Mouse (Mus musculus) megakaryocyte, embryonic 14.5 days (primary cell): ENCODE data around the gene Cygb. TPM values are rescaled to one million over a fixed set of nuclear protein-coding genes. Genes with fewer than 3 reads are reported as not detected.
"Not testable (repeated sequence)": the region's sequence is repeated elsewhere in the genome, so short reads cannot be mapped to it uniquely, and the experiment has no call there.

ENCODE experiments used
- H3K27me3 ChIP-seq: replicated peaks from 2 replicates; pipeline ENCODE3; 2012; ENCODE audit warnings: inconsistent platforms
- H3K36me3 ChIP-seq: replicated peaks from 2 replicates; pipeline ENCODE3; 2012; ENCODE audit warnings: low read length, inconsistent platforms, mixed read lengths
- H3K4me1 ChIP-seq: 2 replicates; pipeline ENCODE4 v1.6.1; 2012; ENCODE audit warnings: inconsistent platforms
- H3K4me3 ChIP-seq: replicated peaks from 2 replicates; pipeline ENCODE3; 2012; ENCODE audit warnings: moderate library complexity, mild to moderate bottlenecking, inconsistent platforms
- H3K9me3 ChIP-seq: 2 replicates; pipeline ENCODE4 v1.6.1; 2012; ENCODE audit warnings: inconsistent platforms
- FLI1 ChIP-seq: IDR thresholded peaks from 2 replicates; pipeline ENCODE4 v1.6.1; 2012; ENCODE audit warnings: low read length, inconsistent platforms, mixed read lengths
- GATA1 ChIP-seq: IDR thresholded peaks from 3 replicates; pipeline ENCODE4 v1.6.1; 2012; ENCODE audit warnings: mixed read lengths, low read length, inconsistent platforms, borderline replicate concordance
- polyA plus RNA-seq: library from polyadenylated mRNA; stranded (reverse); fragments of >175 nt; gene quantifications from 2 replicates; pipeline ENCODE4 v1.2.3, GENCODE M21; 2012; ENCODE audit warnings: low replicate concordance; ENCODE audit not compliant: insufficient read depth

Gene Cygb
- polyA plus RNA-seq, 1 experiment: not detected

GRCm38 (mm10) chr11:116689622-116690021 is 35.5 kb upstream of the Cygb start:
- H3K27me3 ChIP-seq: peaks cover 21% of the 10 kb centered on the region
- TF ChIP-seq GATA1 (no peak), FLI1 (no peak)

GRCm38 (mm10) chr11:116687897-116688296 is 33.8 kb upstream of the Cygb start:
- Histone ChIP-seq H3K36me3 (peaks cover 42% of the 10 kb centered on the region), H3K4me1 (peaks cover 21% of the 10 kb centered on the region), H3K27me3 (peaks cover 6% of the 10 kb centered on the region), H3K9me3 (peaks cover 3% of the 10 kb centered on the region; the same call in 1 of the 2 replicates), H3K4me3 (no peak overlapping the region)
- TF ChIP-seq FLI1: no peak
- no peak for TF ChIP-seq GATA1

More at GRCm38 (mm10) chr11:116689622-116690021, 35.5 kb upstream of the Cygb start:
- Histone ChIP-seq H3K36me3 (peaks cover 27% of the 10 kb centered on the region), H3K9me3 (peaks cover 3% of the 10 kb centered on the region; the same call in 1 of the 2 replicates), H3K4me1 (peaks cover 20% of the 10 kb centered on the region), H3K4me3 (no peak overlapping the region)

GRCm38 (mm10) chr11:116685729-116686128 is 31.6 kb upstream of the Cygb start:
- no peak overlapping the region for H3K4me3 ChIP-seq
- H3K36me3 ChIP-seq: peaks cover 56% of the 10 kb centered on the region

GRCm38 (mm10) chr11:116683777-116684176 is 29.7 kb upstream of the Cygb start:
- H3K27me3 ChIP-seq: peaks cover 2% of the 10 kb centered on the region
- H3K4me3 ChIP-seq: no peak overlapping the region
- H3K9me3 ChIP-seq: no peaks in the 10 kb centered on the region
- H3K4me1 ChIP-seq: peaks cover 46% of the 10 kb centered on the region
- TF ChIP-seq GATA1 (no peak), FLI1 (no peak)
- H3K36me3 ChIP-seq: peaks cover 73% of the 10 kb centered on the region

More at GRCm38 (mm10) chr11:116685729-116686128, 31.6 kb upstream of the Cygb start:
- H3K27me3 ChIP-seq: peaks cover 2% of the 10 kb centered on the region
- TF ChIP-seq GATA1 (no peak), FLI1 (no peak)
- peaks cover 28% of the 10 kb centered on the region for H3K4me1 ChIP-seq
- H3K9me3 ChIP-seq: no peaks in the 10 kb centered on the region

GRCm38 (mm10) chr11:116682501-116683144 is 28.5 kb upstream of the Cygb start:
- TF ChIP-seq GATA1 (no peak), FLI1 (no peak)
- Histone ChIP-seq H3K36me3 (peaks cover 85% of the 10 kb centered on the region), H3K4me3 (no peak overlapping the region), H3K9me3 (no peaks in the 10 kb centered on the region), H3K4me1 (peaks cover 45% of the 10 kb centered on the region), H3K27me3 (no peaks in the 10 kb centered on the region)

GRCm38 (mm10) chr11:116681147-116681546 is 27.0 kb upstream of the Cygb start:
- Histone ChIP-seq H3K4me1 (peaks cover 52% of the 10 kb centered on the region), H3K36me3 (peaks cover 97% of the 10 kb centered on the region), H3K27me3 (no peaks in the 10 kb centered on the region), H3K9me3 (no peaks in the 10 kb centered on the region), H3K4me3 (no peak overlapping the region)
- TF ChIP-seq GATA1 (no peak), FLI1 (no peak)

GRCm38 (mm10) chr11:116680321-116681091 is 26.4 kb upstream of the Cygb start:
- Histone ChIP-seq H3K4me3 (no peak overlapping the region), H3K4me1 (peaks cover 59% of the 10 kb centered on the region), H3K9me3 (no peaks in the 10 kb centered on the region), H3K36me3 (peaks cover 97% of the 10 kb centered on the region), H3K27me3 (no peaks in the 10 kb centered on the region)
- TF ChIP-seq FLI1: no peak
- TF ChIP-seq GATA1: no peak

- peaks cover 97% of the 10 kb centered on the region for H3K36me3 ChIP-seq
- H3K9me3 ChIP-seq: no peaks in the 10 kb centered on the region
- no peaks in the 10 kb centered on the region for H3K27me3 ChIP-seq
- peaks cover 70% of the 10 kb centered on the region for H3K4me1 ChIP-seq
- TF ChIP-seq FLI1: no peak
- no peak overlapping the region for H3K4me3 ChIP-seq
Observed at GRCm38 (mm10) chr11:116679148-116679547, 25.0 kb upstream of the Cygb start.

- no peak overlapping the region for H3K4me3 ChIP-seq
- no peaks in the 10 kb centered on the region for H3K27me3 ChIP-seq
- no peaks in the 10 kb centered on the region for H3K9me3 ChIP-seq
- no peak for TF ChIP-seq GATA1
- no peak for TF ChIP-seq FLI1
- peaks cover 78% of the 10 kb centered on the region for H3K4me1 ChIP-seq
- peaks cover 99% of the 10 kb centered on the region for H3K36me3 ChIP-seq
Observed at GRCm38 (mm10) chr11:116677711-116678441, 23.8 kb upstream of the Cygb start.

GRCm38 (mm10) chr11:116676175-116676976 is 22.3 kb upstream of the Cygb start:
- Histone ChIP-seq H3K4me1 (peaks cover 84% of the 10 kb centered on the region), H3K4me3 (peak overlapping the region; percentile 29), H3K9me3 (no peaks in the 10 kb centered on the region), H3K36me3 (peaks cover 87% of the 10 kb centered on the region), H3K27me3 (no peaks in the 10 kb centered on the region)
- TF ChIP-seq GATA1 (no peak), FLI1 (no peak)

- H3K36me3 ChIP-seq: peaks cover 77% of the 10 kb centered on the region
- H3K9me3 ChIP-seq, H3K27me3 ChIP-seq: not testable (repeated sequence)
- peaks cover 87% of the 10 kb centered on the region for H3K4me1 ChIP-seq
- H3K4me3 ChIP-seq: peak overlapping the region; percentile 23
Observed at GRCm38 (mm10) chr11:116675429-116675828, 21.3 kb upstream of the Cygb start.
